25 mouse cellular contexts compared by ENCODE assay signal in genomic region chr5:142776080-142776479, GRCm38 (mm10).
"Had no signal": no experiment of that assay in that cellular context is flagged by ENCODE, and none has a peak within 500 bp of the region (broad histone marks: within the 10 kb centered on the region; RNA-seq: fewer than 3 reads in every experiment).

No protein-coding gene starts in this region.

- H3K27me3 ChIP-seq: limb, embryonic 13.5 days; midbrain, embryonic 12.5 days; midbrain, embryonic 15.5 days; neural tube, embryonic 12.5 days; neural tube, embryonic 15.5 days had no signal

- H3K4me3 ChIP-seq: left cerebral cortex, adult 2 months; limb, embryonic 10.5 days; limb, embryonic 13.5 days; midbrain, embryonic 12.5 days; midbrain, embryonic 15.5 days; neural tube, embryonic 12.5 days; neural tube, embryonic 15.5 days had no signal

- DNase-seq: kidney, adult 18-20 months; kidney, adult 9 months; kidney, postnatal 14 days; kidney, postnatal 4 days; layer of hippocampus, postnatal 36 days; liver, postnatal 0 days; right cerebral cortex, adult 18-20 months; right cerebral cortex, postnatal 14 days; right cerebral cortex, postnatal 4 days; thymus, adult 2 months; thymus, postnatal 14 days; thymus, postnatal 4 days had no signal

- H3K9ac ChIP-seq: limb, embryonic 13.5 days; liver, embryonic 14.5 days; liver, postnatal 0 days; midbrain, embryonic 12.5 days; midbrain, embryonic 15.5 days; neural tube, embryonic 12.5 days; neural tube, embryonic 15.5 days had no signal

- H3K9me3 ChIP-seq: limb, embryonic 10.5 days; limb, embryonic 13.5 days; midbrain, embryonic 12.5 days; midbrain, embryonic 15.5 days; neural tube, embryonic 12.5 days; neural tube, embryonic 15.5 days had no signal

- H3K4me2 ChIP-seq: limb, embryonic 13.5 days; liver, embryonic 11.5 days; midbrain, embryonic 12.5 days; midbrain, embryonic 15.5 days; neural tube, embryonic 12.5 days; neural tube, embryonic 15.5 days had no signal

- H3K27ac ChIP-seq: left cerebral cortex, adult 2 months; limb, embryonic 10.5 days; limb, embryonic 13.5 days; liver, embryonic 14.5 days; macrophage; midbrain, embryonic 12.5 days; midbrain, embryonic 15.5 days; neural tube, embryonic 12.5 days; neural tube, embryonic 15.5 days; stomach, postnatal 0 days had no signal

- ATAC-seq: inflammation-experienced regulatory T-cells, adult 6 months; intestine, embryonic 16.5 days; liver, postnatal 0 days; midbrain, embryonic 15.5 days had no signal
